Mouse (Mus musculus) ES-E14 (cell line): Measurements from ENCODE around the gene Fam110a.

Experiments used
- CHD2 ChIP-seq: IDR thresholded peaks from 2 replicates; pipeline ENCODE4 v1.6.1; 2014; ENCODE audit warnings: mild to moderate bottlenecking, low read depth, low read length, inconsistent platforms
- MAFK ChIP-seq: IDR thresholded peaks from 2 replicates; pipeline ENCODE4 v1.6.1; 2014; ENCODE audit warnings: mild to moderate bottlenecking, low read depth, low read length, inconsistent platforms; ENCODE audit not compliant: insufficient read depth
- ZC3H11A ChIP-seq: IDR thresholded peaks from 2 replicates; pipeline ENCODE4 v1.6.1; 2012; ENCODE audit warnings: low read depth, mild to moderate bottlenecking, inconsistent platforms, low read length, borderline replicate concordance
- ZNF384 ChIP-seq: IDR thresholded peaks from 2 replicates; pipeline ENCODE4 v1.6.1; 2012; ENCODE audit warnings: low read depth, low read length, inconsistent platforms

DNA sequence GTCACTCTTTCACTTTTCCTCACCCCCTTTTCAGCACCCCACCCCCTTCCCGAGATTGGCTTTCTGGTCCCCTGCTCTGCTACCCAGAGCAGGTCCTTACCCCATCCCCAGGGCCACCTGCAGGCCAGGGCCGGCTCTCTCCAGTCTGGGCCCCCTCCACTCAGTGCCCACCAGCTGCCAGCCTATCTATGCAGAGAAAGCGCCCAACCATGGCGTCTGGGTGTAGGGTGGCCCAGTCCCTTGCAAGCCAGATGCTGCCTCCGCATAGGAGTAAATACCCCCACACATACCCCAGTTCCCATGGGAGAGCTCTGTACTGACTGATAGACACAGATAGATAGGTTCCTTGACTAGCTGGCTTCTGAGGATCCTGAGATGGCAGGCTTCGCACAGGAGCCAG lies 20.7 kb upstream of the Fam110a start:
- TF ChIP-seq ZC3H11A: no peak
- no peak for TF ChIP-seq MAFK
- TF ChIP-seq CHD2: no peak
- TF ChIP-seq ZNF384: no peak
